Mouse (Mus musculus): ENCODE results near the gene Atg9b. TPM values are rescaled to one million over a fixed set of nuclear protein-coding genes. Genes with fewer than 3 reads are reported as not detected.

Gene Atg9b
- total RNA-seq, 2 experiments from 2014 or later = 0.06 TPM; not detected in 1

DNA sequence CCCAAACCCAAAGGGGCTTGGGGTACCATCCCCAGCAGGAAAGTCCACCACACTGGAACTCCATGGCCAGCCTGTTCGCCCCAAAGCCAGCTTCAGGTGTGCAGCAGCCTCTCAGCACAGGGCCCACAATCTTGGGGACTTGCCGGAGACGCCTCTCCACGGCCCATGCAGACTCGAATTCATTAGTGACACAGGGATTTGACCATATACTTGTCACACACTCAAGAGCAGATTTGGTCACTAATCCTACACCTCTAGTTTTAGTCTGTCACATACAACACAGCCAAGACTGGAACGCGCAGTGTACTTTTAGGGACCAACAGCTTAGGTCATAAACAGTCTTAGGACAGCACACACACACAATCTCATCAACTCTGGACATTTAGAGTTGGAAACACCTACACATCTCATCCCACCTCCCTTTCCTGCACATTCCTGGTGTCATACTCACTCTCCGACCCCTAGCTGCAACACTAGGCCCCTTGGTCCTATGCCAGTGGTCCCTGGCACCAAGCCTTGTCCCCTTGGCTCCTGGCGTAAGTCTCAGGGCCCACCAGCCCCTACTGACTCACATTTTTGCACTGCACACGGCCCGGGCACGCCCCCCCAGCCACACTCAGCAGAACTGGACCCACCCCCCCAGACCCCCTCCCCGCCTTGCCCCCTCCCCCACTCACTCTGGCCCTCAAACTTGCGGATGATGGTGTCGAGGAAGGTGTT lies 41.3 kb downstream of the Atg9b start:
- DNase-seq = no peak
- intact Hi-C loops (cut with DNase I) = no loop called here
- H3K4me3 ChIP-seq = peak overlapping the region; percentile 76
- H3K27ac ChIP-seq = no peak overlapping the region
- TF ChIP-seq CTCF (IDR thresholded peaks at IDR 0.05) = no peak

DNA sequence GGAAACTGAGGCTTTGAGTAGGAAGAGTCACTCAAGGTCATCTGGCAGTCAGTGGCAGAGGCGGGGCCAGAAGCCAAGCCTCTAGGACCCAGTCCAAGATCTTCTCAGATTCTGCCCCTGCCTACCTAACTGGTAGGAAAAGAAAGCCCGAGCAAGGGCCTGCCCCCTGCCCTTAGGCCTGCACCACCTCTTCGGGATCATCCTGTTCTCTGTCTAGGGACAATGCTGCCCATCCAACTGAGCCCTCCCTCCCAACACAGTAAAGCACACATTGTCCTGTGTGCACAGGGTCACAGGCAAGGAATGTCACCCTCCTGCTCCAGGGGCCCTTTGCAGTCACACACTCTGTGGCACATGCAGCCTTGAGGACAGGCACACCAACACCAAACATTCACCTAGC lies 41.9 kb downstream of the Atg9b start:
- no peak for TF ChIP-seq CTCF (IDR thresholded peaks at IDR 0.05)
- no peak overlapping the region for H3K4me3 ChIP-seq
- intact Hi-C loops (cut with DNase I) = no loop called here
- no peak for DNase-seq
- H3K27ac ChIP-seq = no peak overlapping the region

DNA sequence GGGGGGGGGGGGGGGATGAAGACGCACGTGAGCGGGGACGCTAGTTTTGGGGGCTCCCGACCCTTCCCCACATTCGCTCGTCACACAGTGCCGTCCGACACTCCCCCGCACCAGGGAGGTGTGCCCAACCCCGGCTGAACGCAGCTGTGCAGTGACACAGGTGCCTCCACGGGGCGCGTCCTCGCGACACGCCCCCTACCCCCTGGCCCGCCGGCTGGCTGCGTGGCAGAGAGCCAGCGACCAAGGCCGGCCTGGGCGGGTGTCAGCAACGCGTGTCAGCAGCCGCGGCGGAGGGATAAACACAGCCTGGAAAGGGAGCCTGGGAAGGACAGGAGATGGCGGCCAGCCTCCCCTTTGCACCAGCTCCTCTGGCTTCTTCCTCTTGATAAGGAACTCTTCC lies 43.4 kb downstream of the Atg9b start:
- intact Hi-C loops (cut with DNase I) = no loop called here
- H3K27ac ChIP-seq = no peak overlapping the region
- peak overlapping the region; percentile 72 for H3K4me3 ChIP-seq
- TF ChIP-seq CTCF (IDR thresholded peaks at IDR 0.05) = no peak
- DNase-seq = no peak

DNA sequence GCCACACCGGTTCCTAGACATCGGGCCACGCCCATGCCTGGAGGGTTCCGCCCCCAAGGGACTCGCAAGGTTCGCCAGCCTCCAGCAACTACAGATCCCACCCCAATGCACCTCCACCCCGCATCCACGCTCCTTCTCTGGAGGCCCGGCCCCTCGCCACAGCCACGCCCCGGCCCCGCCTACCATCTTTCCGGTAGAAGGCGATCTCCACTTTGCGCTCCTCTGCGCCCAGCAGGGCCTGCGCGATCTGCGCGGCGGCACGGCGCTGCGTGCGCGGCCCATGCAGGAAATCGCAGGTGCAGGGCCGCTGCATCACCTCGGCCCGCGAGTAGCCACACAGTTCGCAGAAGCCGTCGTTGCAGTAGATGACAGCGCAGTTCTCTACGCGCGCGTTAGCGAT lies 43.8 kb downstream of the Atg9b start:
- intact Hi-C loops (cut with DNase I) = no loop called here
- peak; percentile 71 for DNase-seq
- peak overlapping the region; percentile 72 for H3K4me3 ChIP-seq
- TF ChIP-seq CTCF (IDR thresholded peaks at IDR 0.05) = no peak
- H3K27ac ChIP-seq = no peak overlapping the region

DNA sequence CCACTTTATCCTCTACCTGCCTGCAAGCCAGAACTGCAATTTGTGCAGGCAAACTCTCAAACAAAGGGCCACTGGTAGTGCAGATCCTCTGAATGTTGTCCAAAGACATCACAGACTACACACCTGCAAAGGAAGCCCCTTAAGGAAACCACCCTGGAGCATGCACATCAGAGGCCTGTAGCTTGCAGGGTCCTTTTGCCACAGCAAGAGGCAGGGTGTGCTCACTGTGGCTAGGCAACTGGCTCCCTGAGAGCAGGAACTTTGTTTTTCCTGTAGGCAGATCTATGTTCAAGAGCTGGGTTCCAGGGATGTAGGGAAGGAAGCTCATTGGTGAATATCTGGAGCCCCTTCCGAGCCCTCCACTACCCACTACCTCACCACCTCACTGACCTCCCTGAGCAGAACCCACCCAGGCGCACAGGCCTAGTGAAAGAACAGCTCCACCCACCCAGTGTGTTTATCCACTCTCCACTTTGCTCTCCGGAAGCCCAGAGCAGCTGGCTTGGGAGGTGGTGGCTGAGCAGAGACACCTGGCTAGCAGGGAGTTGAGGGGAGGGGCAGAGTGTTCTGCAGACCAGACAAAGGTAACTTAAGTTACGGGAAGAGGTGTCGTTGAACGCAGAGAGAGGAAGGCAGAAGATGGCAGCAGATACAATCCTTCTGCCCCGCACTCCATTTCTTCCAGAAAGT lies 44.6 kb downstream of the Atg9b start:
- no peak for TF ChIP-seq CTCF (IDR thresholded peaks at IDR 0.05)
- intact Hi-C loops (cut with DNase I) = no loop called here
- DNase-seq = no peak
- no peak overlapping the region for H3K4me3 ChIP-seq
- no peak overlapping the region for H3K27ac ChIP-seq

- no peak for DNase-seq
- intact Hi-C loops (cut with DNase I) = no loop called here
- no peak for TF ChIP-seq CTCF (IDR thresholded peaks at IDR 0.05)
- no peak overlapping the region for H3K27ac ChIP-seq
- no peak overlapping the region for H3K4me3 ChIP-seq
These were observed 45.6 kb downstream of the Atg9b start for GRCm38 (mm10) chr5:24346313-24346712.

DNA sequence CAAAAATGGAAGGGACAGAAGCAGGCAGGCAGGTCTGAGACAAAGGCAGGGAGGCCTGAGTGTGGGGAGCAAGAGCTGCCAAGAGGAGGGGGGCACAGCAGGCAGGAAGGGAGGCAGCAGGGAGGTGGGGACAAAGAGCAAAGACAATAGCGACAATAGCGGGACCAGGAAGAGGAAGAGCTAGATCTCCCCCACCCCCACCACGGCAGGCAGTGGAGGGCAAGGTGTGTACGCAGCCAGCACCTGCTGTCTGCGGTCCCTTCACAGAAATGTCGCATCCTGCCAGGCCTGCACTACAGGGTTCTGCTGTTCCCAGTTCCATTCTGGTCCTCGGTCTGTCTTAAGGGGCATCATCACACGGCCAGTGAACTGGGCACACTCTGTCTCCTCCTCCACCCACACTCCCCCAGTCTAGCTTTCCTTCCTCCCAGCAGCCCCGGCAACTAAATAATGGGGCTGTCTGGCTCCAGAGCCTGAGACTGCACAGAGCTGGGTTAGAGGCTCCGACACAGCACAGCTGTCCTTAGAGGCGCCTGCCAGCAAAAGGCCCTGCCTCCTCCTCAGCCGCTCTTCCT lies 47.4 kb downstream of the Atg9b start:
- no peak for TF ChIP-seq CTCF (IDR thresholded peaks at IDR 0.05)
- Histone ChIP-seq H3K4me3 (no peak overlapping the region), H3K27ac (no peak overlapping the region)
- DNase-seq = no peak
- intact Hi-C loops (cut with DNase I) = no loop called here

DNA sequence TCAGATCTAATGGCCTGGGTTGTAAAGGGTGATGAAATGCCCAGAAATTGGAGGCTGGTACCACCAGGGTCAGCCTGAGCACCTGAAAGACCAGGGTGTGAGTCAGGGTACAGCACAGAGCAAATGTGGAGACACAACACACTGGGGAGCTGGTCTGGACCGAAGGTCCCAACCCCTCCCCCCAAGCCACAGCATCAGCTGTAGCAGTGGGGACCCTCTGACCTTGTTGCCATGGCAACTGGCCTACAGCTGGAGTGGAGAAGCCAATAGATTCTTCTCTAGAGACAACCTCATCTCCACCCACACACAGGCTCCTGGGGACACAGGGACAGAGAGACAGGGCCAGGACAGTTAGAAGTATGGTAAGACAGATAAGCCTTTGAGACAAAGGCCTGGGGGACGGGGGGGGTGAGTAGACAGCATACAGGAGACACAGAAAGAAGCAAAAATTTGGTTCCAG lies 47.9 kb downstream of the Atg9b start:
- H3K27ac ChIP-seq = no peak overlapping the region
- no peak for TF ChIP-seq CTCF (IDR thresholded peaks at IDR 0.05)
- DNase-seq = no peak
- intact Hi-C loops (cut with DNase I) = no loop called here
- H3K4me3 ChIP-seq = no peak overlapping the region

GRCm38 (mm10) chr5:24343379-24343778 lies 48.6 kb downstream of the Atg9b start:
- no peak overlapping the region for H3K4me3 ChIP-seq
- no peak overlapping the region for H3K27ac ChIP-seq
- TF ChIP-seq CTCF (IDR thresholded peaks at IDR 0.05) = no peak
- intact Hi-C loops (cut with DNase I) = no loop called here
- no peak for DNase-seq

DNA sequence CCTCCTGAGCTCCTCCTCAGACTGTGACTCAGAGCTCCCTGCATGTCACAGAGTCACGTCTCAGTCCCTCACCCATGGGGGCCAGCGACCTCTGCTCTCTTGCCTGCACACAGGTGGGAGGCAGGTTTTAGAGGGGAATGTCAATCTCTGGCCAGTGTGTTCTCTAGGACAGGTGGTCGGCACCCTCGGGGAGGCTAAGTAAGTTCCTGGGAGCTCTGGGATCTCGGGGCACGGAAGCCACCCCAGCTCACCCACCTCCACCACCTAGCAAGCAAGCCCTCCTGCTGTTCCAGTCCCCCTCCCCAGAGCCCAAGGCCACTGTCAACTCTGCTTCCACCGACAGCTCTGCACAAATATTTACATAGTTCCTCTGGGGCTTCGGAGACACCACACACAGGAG lies 49.0 kb downstream of the Atg9b start:
- DNase-seq = no peak
- H3K4me3 ChIP-seq = no peak overlapping the region
- H3K27ac ChIP-seq = no peak overlapping the region
- TF ChIP-seq CTCF (IDR thresholded peaks at IDR 0.05) = no peak
- intact Hi-C loops (cut with DNase I) = no loop called here

DNA sequence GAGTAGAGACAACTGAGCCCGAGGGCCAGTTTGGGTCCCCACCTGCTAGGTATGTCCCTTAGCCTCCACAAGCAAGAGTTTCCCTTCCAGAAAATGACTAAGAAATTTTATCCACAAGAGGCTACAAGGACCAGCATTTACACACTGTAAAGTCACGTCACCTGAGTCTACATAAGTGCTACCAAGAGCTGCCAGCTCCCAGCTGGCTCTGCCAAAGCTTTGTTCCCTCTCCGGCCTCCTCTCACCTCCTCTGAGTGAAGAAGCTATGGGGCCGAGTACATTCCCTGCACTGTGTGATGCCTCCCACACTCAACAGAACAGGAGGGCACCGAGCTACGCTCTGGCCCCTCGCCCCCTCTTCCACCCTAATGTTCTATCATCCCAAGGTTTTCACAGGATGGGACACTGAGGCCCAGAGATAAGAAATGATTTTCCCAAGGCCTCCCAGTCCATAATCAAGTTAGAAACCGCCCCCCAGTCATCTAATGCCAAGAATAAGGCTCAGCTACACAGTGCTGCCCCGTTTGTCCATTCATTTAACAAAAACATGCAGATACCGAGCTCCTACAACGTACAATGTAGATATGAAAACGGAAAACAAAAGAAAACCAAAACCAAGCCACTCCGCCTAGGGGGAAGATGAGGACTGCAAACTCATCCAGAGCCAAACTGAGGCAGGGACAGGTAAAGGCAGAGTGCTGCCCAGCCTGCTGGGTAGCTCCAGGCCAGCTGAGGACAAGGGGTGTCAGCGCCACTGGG lies 49.6 kb downstream of the Atg9b start:
- intact Hi-C loops (cut with DNase I) = no loop called here
- no peak for DNase-seq
- no peak overlapping the region for H3K4me3 ChIP-seq
- H3K27ac ChIP-seq = no peak overlapping the region
- no peak for TF ChIP-seq CTCF (IDR thresholded peaks at IDR 0.05)

GRCm38 (mm10) chr5:24337821-24338220 lies 54.1 kb downstream of the Atg9b start:
- TF ChIP-seq CTCF (IDR thresholded peaks at IDR 0.05) = no peak
- Histone ChIP-seq H3K27ac (no peak overlapping the region), H3K4me3 (no peak overlapping the region)
- intact Hi-C loops (cut with DNase I) = loop anchor here (2.0 kb wide), 1 partner anchor 19 kb away; no protein-coding TSS in a partner anchor
- no peak for DNase-seq

- TF ChIP-seq CTCF (IDR thresholded peaks at IDR 0.05) = peak; percentile 21; the same call in 1 of the 2 replicates
- peak; percentile 49 for DNase-seq
- Histone ChIP-seq H3K27ac (no peak overlapping the region), H3K4me3 (no peak overlapping the region)
- intact Hi-C loops (cut with DNase I) = loop anchor here (2.0 kb wide), 1 partner anchor 19 kb away; no protein-coding TSS in a partner anchor
These were observed 54.6 kb downstream of the Atg9b start for GRCm38 (mm10) chr5:24337366-24337765.
